Mouse (Mus musculus) heart, postnatal 14 days (tissue): ENCODE data around the gene U2af2. TPM values are rescaled to one million over a fixed set of nuclear protein-coding genes. Genes with fewer than 3 reads are reported as not detected.
"Not testable (repeated sequence)": the region's sequence is repeated elsewhere in the genome, so short reads cannot be mapped to it uniquely, and the experiment has no call there.

Source experiments
- DNase-seq, 2 experiments: peaks; one replicate each; pipeline ENCODE4 v3.0.0; 2021 to 2022
- intact Hi-C: fragments of 180-260 bp; cut with DNase I; formaldehyde crosslinking; loops from one replicate; pipeline ENCODE4 v1.15.1; 2025
- long read RNA-seq, 2 experiments: library from polyadenylated mRNA; stranded (forward); transcript quantifications; one replicate each; pipeline ENCODE4 v2.0.0; 2021
- total RNA-seq, 2 experiments: library from RNA; stranded (reverse); gene quantifications; 2 replicates each; pipeline ENCODE4 v1.2.3; 2021

The U2af2 gene
- total RNA-seq = 10 to 100 TPM; 85.6 to 94.1 TPM
- long read RNA-seq, experiment 1, transcript U2af2-209 (12 exons, 2,088 nt) = minor isoform, 7 of 66 reads
- long read RNA-seq, experiment 1, transcript U2af2-201 (12 exons, 2,183 nt) = major isoform, 43 of 66 reads
- long read RNA-seq, experiment 1, partial matches to known transcripts = 9 of 66 reads
- long read RNA-seq, experiment 1, other reads (novel, unspliced or antisense) = 6 of 66 reads
- long read RNA-seq, experiment 2, transcript U2af2-201 (12 exons, 2,183 nt) = major isoform, 24 of 35 reads
- long read RNA-seq, experiment 2, partial matches to known transcripts = 9 of 35 reads
- long read RNA-seq, experiment 2, other reads (novel, unspliced or antisense) = 0 of 35 reads

GRCm38 (mm10) chr7:5061774-5062359, at the start of gene U2af2:
U2af2 (plus strand) TSS chr7:5062143.
- peak; percentile 95 to 96 for DNase-seq
- intact Hi-C loops = loop anchor here (2.0 kb wide), 3 partner anchors 19 to 63 kb away; partner anchors contain the start of genes Epn1, Fiz1, Gm44973 and Rasl2-9

GRCm38 (mm10) chr7:5012681-5013513, 49.0 kb upstream of the U2af2 start:
- intact Hi-C loops = loop anchor here (2.0 to 5.0 kb wide), 2 partner anchors 16 to 34 kb away; partner anchors contain the start of gene Zfp579
- DNase-seq = no peak

GRCm38 (mm10) chr7:5014251-5015117, 47.5 kb upstream of the U2af2 start, which contains the start of the genes Zfp524 and Fiz1:
Zfp524 (plus strand) TSS chr7:5014415.
Fiz1 (minus strand) TSS chr7:5014697.
- DNase-seq = peak; percentile 95 to 99
- intact Hi-C loops = loop anchor here (2.0 to 5.0 kb wide), 2 partner anchors 33 to 46 kb away; no protein-coding TSS in a partner anchor

GRCm38 (mm10) chr7:5015118-5016001, 46.6 kb upstream of the U2af2 start, which contains the start of gene Gm44973:
Gm44973 (plus strand) TSS chr7:5015496.
- DNase-seq = peak; percentile 95 to 96
- intact Hi-C loops = loop anchor here (2.0 kb wide), 1 partner anchor 45 kb away; no protein-coding TSS in a partner anchor

- intact Hi-C loops = no loop called here
- DNase-seq = no peak
Measured at GRCm38 (mm10) chr7:5016057-5016456, 45.9 kb upstream of the U2af2 start.

- no peak for DNase-seq
- intact Hi-C loops = no loop called here
Measured at GRCm38 (mm10) chr7:5016920-5017319, 45.0 kb upstream of the U2af2 start.

GRCm38 (mm10) chr7:5017352-5017751, 44.6 kb upstream of the U2af2 start:
- intact Hi-C loops = no loop called here
- no peak for DNase-seq

GRCm38 (mm10) chr7:5017931-5018330, 44.0 kb upstream of the U2af2 start:
- DNase-seq = no peak
- intact Hi-C loops = no loop called here

GRCm38 (mm10) chr7:5019576-5019975, 42.4 kb upstream of the U2af2 start:
- intact Hi-C loops, DNase-seq: not testable (repeated sequence)

GRCm38 (mm10) chr7:5020000-5020681, 41.8 kb upstream of the U2af2 start, which contains the start of the genes Zfp865 and Ccdc106:
Zfp865 (plus strand) TSS chr7:5020376.
Ccdc106 (plus strand) TSS chr7:5020553.
- DNase-seq = peak; percentile 99
- intact Hi-C loops = no loop called here

- peak in 1 of 2 experiments; percentile 32 for DNase-seq
- intact Hi-C loops = no loop called here
Measured at GRCm38 (mm10) chr7:5020685-5021084, 41.3 kb upstream of the U2af2 start.

GRCm38 (mm10) chr7:5021197-5021596, 40.7 kb upstream of the U2af2 start:
- DNase-seq = no peak
- intact Hi-C loops = no loop called here

- intact Hi-C loops = no loop called here
- DNase-seq = no peak
Measured at GRCm38 (mm10) chr7:5029543-5029942, 32.4 kb upstream of the U2af2 start.

- no peak for DNase-seq
- intact Hi-C loops = no loop called here
Measured at GRCm38 (mm10) chr7:5029946-5030345, 32.0 kb upstream of the U2af2 start.

- intact Hi-C loops = no loop called here
- no peak for DNase-seq
Measured at GRCm38 (mm10) chr7:5030554-5031275, 31.2 kb upstream of the U2af2 start.

GRCm38 (mm10) chr7:5031496-5031895, 30.4 kb upstream of the U2af2 start:
- intact Hi-C loops = no loop called here
- DNase-seq = no peak

GRCm38 (mm10) chr7:5033818-5034217, 28.1 kb upstream of the U2af2 start, which contains the start of gene 4632433K11Rik:
4632433K11Rik (plus strand) TSS chr7:5034118.
- no peak for DNase-seq
- intact Hi-C loops = no loop called here
